Mouse (Mus musculus) fat pad, adult 2 months (tissue): ENCODE results near the gene Odf2.

Experiments used
- DNase-seq: peaks from one replicate; pipeline ENCODE4 v3.0.0-alpha.2; 2011; ENCODE audit warnings: low read depth, low spot score; ENCODE audit errors: extremely low read depth

The Odf2 gene

DNA sequence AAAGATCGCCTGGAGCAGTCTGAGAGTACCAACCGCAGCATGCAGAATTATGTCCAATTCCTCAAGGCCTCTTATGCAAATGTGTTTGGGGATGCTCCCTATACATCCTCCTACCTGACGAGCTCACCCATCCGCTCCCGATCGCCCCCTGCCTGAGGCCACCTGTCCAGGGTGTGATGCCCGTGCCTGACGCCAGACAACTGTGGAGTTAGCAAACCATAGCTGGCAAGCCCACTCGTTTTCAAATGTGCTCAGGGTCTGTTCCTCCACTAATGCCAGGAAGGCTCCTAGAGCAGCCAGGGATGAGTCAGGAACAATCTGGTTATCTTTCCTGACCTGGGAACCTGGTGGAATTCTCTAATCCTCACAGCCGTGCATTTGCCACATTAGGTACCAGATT, 41.5 kb downstream of the Odf2 start:
- DNase-seq: no peak

DNA sequence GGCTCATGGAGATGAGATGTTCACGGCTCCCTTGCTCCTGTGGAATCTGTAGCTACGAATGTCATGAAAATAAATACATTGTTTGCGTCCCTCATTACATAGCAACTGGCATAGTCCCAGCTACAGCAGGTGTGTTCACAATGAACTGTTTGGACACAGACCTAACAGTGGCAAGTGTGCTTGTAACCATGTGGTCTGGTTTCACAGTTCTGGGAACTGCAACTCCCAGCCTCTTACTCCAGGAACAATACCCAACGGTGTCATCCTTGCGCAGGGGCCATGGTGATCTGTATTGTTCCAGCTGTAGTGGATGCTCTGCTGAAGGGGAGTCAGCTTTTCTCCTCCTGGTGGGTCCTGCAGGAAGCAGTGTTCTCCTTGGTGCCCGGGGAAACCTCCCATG, 42.2 kb downstream of the Odf2 start:
- DNase-seq: no peak

DNA sequence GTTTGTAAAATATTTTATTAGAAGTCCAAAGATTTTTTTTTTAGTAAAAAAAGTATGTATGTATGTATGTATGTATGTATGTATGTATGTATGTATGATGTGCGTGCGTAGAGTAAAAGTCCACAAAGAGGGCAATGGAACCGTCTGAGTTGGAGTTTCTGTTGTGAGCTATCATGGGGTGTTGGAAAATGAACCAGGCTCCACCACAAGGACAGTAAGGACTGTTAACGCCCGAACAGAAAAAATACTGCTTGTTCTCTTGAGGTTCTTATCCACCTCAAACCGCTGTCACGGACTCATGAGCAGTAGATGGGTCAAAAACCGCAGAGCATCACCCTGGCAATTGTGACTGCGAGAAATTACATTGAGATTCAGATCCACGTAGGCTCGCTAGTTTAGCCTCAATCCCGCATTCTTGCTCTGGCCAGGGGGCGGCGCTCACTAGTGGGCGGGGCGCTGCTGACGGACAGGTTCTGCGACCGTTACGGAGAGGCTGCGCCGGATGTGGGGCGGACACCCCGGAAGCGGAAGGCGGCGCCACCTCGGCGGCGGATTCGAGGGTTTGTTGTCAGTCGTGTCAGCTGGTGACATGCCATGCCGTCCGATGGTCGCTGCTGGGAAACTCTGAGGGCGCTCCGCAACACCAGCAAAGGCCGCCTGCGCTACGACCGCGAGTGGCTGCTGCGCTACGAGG, 46.0 kb downstream of the Odf2 start, which contains the start of gene Gle1:
Gle1 (plus strand) TSS at position 521 of the 694 bp plus-strand sequence.
- peak; percentile 26 for DNase-seq

DNA sequence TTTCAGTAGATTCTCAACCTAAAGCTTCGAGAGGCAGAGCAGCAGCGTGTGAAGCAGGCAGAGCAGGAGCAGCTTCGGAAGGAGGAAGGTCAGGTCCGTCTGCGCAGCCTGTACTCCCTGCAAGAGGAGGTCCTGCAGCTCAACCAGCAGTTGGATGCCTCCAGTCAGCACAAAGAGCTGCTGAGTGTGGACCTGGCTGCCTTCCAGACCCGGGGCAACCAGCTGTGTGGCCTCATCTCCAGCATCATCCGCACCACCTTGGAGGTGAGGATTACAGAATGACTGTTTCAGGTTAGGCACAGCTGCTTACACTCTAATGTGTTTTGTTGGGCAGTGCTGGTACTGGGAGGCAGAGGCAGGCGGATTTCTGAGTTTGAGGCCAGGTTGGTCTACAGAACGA, 51.1 kb downstream of the Odf2 start:
- no peak for DNase-seq

DNA sequence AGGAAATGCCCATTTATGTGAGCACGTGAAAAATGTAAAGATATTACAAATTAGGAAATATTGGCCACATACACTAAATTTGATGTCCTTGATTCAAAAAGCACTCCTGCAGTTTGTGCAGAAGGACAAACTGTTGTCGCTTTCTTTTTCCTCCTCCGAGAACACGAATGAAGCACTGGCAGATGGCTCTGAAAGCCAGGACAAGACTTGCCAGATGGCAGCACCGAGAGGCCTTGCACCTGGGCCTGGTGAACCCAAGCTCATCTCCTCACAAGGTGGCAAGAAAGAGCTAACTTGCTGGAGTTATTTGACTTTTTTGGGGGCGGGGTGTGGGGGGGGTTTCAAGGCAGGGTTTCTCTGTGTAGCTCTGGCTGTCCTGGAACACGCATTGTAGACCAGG, 51.8 kb downstream of the Odf2 start:
- no peak for DNase-seq

DNA sequence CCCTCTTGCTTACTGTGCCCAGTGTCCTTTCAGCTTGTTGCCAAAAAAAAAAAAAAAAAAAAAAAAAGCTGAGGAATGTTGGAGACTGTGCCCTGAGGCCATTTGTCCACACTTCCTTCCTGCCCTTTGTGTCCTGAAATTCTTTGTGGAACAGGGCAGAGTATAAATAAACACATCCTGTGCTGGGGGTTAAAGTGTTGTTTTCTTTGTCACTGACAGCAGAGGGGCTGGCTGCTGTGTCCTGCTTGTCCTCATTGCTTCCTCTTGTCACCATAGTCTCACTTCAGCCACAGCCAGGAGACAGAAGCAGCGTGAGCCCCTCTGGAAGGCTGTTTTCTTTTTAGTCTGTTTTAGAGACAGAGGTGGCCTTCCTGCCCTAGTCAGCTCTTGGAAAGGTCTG, 55.7 kb downstream of the Odf2 start:
- no peak for DNase-seq

DNA sequence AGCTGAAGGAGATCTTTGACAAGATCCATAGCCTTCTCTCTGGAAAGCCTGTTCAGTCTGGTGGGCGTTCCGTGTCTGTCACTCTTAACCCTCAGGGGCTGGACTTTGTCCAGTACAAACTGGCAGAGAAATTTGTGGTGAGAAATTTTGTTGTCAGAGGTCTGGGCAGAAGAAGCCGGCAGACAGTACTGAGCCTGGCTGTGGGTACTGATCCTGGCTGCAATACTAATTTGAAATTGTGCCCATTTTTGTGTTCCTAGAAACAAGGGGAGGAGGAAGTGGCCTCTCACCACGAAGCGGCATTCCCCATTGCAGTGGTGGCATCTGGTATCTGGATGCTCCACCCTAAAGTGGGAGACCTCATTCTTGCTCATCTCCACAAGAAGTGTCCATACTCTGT, 59.9 kb downstream of the Odf2 start:
- DNase-seq: no peak

DNA sequence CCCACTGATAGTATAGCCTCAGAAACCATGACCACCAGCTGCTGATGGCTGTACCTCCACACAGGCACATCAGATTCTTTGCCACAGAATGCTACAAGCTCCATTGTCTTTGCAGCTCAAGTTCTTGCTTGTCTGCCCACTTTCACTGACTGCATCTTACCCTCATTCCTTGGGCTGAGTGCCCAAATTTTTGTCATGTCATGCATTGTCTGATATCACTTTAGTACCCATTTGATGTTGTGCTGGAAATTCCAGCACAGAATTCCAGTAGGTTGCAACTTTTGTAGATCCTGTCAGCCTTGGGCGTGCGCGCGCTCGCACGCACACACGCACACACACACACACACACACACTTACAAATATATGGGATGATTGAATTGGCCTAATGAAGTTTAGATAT, 72.2 kb downstream of the Odf2 start:
- DNase-seq: no peak

DNA sequence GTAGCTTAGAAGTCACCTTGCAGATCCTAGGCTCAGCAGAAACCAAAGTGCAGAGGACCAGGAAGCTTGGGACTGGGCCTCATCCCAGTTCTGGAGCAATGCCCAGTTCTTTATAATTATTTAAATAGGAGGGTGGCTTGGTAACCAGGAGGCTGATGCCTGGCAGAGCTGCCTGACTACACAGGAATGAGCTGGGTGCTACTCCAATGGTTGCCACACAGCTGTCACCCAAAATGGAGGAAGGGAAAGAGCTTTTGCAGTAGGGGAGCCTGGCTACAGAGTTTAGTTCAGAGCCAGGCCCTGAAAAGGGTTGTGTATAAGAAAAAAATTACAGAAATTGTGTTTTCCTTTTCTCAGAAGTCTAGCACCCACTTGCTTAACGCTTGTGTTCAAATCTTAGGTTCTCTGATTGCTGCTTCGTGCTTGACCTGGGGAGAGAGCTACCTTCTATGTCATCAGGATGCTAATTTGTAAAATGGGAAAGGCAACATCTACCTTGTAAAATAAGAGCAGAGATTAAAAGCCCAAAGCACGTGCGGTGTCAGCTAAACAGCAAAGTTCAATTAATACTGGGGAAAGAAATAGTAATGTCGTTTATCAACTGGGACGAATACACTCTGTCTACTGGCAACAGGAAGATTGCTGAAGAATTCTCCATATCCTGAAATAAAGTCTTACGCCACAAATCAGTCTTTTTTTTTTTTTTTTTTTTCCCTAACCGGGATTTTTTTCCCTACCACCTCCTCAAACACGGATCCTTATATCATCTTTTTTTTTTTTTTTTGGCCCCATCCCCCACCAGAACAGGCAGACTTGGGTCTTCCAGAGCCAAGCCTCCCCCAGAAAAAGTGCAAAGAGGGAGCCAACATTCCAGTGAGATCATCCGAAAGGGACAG, 75.6 kb downstream of the Odf2 start:
- no peak for DNase-seq

DNA sequence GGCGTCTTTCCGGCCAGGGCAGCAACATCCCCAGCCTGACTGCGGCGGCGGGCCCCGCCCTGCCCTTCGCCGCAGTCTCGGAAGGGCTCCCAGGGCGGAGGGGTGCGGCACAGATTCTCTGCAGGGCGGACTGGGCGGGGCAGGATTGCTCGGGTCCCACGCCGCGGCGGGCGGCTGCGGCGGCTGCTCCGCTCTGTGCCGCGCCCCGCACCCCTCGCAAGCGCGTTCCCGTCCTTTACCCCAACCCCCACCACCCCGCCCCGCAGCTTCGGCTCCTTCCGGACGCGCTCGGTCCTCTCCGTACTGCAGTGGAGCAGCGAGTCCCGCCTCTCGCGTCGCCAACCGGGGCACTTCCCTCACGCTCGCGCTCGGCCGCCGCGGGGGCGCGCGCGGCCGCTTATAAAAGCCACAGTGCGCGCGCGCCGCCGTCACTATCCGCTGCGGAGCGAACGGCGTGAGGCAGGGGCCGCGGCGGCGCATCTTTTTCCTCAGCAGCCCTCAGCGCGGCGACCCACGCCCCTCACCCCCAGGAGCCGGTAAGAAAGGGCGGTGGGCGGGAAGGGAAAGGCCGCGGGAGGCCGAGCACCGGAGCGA, 76.3 kb downstream of the Odf2 start, which contains the start of gene Sptan1:
Sptan1 (plus strand) TSS at position 311 of the 594 bp plus-strand sequence.
- DNase-seq: no peak

DNA sequence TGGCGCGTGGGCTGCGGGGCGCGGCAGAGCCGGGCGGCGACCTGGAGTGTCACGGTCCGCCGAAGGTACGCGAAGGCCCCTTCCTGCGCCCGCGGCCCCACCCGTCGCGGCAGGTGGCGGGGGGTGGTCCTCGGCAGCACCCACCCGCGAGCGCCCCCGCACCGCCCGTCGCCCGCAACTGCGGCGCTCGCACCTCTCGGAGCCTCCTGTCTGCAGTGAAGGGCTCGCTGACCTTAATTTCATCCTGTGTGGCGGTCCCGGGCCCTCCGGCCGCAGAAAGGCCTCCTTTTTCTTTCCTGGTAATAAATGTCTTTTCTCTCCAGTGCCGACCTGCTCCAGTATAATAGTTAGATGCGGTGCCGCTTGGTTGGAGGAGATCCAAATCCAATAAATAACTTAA, 76.9 kb downstream of the Odf2 start:
- DNase-seq: no peak

DNA sequence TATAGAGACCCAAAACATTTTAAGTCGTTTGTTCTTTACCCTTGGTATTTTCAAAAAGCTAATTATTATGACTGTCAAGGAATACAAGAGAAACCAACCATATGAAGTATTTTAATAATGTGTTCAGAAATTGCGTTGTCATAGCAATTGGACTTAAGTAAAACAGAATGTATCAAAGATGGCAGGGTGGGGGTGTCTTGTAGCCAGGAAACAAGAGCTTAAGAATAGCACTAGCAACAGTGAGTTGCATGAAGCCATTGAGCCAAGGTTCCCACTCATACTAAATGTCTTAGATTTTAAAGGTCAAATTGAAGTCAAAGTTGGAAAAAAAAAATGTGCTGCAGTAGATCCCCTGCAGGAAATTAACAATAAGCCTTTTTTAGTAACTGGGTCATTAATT, 77.8 kb downstream of the Odf2 start:
- no peak for DNase-seq

DNA sequence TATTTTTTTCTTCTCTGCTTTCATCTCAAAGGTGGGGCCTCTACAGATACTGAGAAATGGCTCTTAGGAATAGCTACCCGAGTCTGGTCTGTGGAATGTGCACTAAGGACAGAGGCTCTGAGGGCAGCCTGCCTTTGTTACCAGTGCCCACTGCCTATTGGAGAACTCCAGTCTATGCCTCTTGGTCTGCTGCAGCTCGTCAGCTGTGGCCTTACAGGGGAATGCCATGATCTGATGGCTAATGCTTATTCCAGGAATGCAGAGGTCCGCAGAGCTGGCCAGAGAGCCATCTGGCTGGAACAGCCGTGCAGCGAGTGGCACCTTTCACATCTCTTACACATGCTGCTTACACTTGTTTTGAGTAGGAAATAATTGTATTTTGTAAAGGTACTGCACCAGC, 78.7 kb downstream of the Odf2 start:
- no peak for DNase-seq

DNA sequence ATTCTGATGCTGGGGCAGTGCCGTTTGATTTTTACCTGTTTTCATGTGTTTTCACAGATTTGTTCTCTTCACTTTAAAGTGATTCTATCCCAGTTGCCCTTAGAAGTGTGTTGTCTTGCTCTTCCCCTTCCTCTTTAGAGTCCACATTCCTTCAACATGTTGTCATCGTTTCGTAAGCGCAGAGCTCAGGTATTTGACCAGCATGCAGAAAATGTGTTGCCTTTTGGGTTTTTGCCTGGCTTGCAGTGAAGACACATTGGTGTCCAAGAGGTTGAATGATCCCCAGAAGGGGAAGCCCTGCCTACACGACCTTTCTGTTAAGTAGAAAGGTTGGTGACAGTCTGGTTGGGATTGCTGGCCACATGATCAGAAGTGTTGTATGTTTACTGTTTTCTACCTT, 79.6 kb downstream of the Odf2 start:
- no peak for DNase-seq

DNA sequence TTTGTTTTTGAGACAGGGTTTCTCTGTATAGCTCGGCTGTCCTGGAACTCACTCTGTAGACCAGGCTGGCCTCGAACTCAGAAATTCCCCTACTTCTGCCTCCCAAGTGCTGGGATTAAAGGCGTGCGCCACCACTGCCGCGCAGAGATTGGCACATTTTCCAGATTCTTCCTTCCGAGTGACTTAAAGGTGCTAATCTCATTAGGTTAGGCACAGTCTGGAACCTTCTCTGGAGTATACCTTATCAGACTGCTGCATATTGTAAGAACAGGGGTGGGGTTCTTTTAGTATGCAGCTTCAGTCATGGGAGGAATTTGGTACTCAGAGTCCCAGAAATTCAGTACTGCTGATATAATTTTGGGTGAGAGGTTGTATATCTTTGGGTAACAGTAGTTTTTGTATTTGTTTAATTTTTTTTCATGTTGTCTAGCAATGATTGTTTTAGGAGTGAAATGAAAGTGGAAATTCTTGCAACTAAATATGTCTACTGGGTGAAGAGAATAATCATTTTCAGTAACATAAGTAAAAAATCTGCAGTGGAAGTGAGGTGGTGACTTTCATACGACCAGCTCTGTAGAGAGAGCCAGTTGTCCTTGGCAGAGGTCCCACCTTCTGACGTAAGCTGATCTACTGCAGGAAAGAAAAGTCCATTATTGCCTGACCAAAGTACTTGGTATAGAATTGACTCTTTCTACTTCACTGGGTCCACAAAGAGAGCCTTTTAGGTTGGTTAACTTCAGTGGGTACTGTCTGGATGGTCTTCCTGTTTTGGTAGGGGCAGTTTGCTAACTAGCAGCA, 83.0 kb downstream of the Odf2 start:
- no peak for DNase-seq

DNA sequence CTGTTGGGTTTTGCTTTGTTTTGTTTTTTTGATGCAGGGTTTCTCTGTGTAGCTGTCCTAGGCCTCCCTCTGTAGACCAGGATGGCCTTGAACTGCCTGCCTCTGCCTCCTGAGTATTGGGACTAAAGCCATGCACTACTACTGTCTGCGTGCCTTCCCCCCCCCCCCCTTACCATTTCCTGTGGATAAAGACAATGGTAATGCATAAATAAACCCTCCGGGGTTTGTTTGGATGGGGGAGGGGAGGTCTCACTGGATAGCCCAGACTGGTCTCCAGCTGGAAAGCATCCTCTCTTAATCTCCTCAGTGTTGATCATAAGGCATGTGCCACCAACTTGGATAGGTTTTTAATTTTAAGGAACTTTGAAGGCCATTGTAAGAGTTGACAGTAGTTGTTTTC, 84.5 kb downstream of the Odf2 start:
- no peak for DNase-seq

DNA sequence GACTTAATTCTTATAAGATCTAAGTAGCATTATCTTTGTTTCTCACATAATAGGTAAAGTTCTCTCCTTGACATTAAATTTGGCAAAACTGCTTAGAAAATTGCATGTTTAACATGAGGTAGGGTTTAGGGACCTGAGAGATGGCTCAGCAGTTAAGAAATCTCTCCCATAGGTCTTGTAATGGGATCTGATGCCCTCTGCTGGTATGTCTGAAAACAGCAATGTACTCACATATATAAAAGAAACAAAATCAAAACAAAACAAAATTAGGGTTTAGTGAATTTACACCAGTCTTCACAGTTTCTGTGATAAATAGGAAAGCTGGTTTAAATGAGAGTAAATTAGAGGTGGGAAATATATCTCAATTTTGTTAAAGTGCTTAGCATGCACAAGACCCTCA, 88.3 kb downstream of the Odf2 start:
- no peak for DNase-seq

DNA sequence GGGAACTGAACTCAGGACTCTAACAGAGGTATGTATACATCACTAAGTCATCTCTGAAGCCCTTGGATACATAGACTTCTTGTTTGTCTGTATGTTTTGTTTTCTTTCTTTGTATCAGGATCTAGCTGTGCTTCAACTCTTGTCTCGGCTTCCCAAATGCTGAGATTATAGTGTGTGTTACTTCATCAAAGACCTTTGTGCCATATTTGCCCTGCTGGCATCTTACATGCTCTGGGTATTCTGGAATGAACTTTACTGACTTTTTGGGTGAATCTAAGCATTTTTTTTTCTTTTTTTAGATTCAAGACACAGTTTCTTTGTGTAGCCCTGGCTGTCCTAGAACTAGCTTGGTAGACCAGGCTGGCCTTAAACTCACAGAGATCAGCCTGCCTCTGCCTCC, 91.6 kb downstream of the Odf2 start:
- no peak for DNase-seq
